Mouse (Mus musculus) mouse trophoblast stem cell (cell line): ENCODE data around the gene Urah.

Experiments used
- in situ Hi-C, 2 experiments: fragments of 300-500 bp; cut with MseI, MboI; formaldehyde crosslinking; loops; 2 replicates in 1 of 2; 3 replicates in 1 of 2; pipeline ENCODE4 v1.15.1; 2025

Gene Urah

DNA sequence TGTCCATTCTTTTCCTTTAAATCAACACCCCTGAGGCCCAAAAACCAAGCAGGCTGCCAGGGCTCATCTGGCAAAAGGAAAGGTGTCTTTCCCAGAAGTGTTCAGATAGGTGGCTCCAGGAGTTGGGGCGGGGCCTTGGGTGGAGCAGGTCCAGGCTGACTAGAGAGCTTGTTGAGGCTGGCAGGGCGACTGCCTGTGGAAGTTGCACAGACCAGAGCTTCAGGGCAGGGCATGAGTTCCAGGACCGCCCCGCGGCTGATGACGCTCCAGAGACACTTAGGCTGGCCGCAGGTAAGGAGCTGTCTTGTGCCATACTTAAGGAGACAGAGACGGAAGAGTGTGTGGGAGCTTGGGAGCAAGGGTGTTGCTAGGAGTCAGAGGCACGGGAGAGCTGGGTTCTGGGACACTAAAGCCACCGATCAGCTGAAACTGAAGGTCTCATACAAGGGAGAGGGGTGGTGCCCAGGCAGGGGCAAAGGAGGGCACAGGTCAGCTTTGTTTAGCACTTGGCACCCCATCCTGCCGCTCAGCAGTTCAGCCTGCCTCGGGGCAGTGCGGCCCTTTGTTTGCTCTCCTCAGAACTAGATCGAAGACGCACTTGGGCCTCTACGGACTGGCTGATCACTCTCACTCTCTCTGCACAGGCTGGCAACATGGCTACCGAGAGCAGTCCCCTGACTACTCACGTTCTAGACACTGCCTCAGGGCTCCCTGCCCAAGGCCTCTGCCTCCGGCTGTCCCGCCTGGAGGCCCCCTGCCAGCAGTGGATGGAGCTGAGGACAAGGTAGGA lies at the start of gene Urah:
Urah (plus strand) TSS at position 51 of the 790 bp plus-strand sequence.
- in situ Hi-C loops: no loop called here

GRCm38 (mm10) chr7:140787406-140788052 lies 47.3 kb upstream of the Urah start, which contains the start of gene Syce1:
TSS of gene Syce1 (minus strand) at chr7:140787852.
- in situ Hi-C loops: no loop called here

DNA sequence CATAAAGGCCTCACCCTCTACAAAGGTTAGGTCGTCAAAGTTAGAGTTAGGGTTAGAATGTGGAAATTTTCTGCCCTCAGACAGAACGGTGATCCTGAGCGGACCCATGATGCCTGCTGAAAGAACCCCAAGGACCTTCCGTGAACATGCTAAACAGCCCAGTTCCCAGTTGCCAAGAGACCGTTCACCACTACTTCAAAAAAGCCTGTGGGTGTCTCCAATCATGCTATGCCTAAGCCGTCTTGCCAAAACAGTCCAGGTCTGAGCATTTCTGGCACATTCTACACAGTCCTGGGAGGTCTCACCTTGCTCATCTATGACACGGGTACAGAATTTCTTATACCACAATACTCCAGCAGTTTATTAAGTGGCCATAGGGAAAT lies 46.8 kb upstream of the Urah start:
- in situ Hi-C loops: no loop called here

GRCm38 (mm10) chr7:140793541-140793940 lies 41.3 kb upstream of the Urah start:
- in situ Hi-C loops: no loop called here

- in situ Hi-C loops: no loop called here
Observed at GRCm38 (mm10) chr7:140797619-140798018, 37.2 kb upstream of the Urah start.

GRCm38 (mm10) chr7:140798212-140798611 lies 36.6 kb upstream of the Urah start:
- in situ Hi-C loops: no loop called here

DNA sequence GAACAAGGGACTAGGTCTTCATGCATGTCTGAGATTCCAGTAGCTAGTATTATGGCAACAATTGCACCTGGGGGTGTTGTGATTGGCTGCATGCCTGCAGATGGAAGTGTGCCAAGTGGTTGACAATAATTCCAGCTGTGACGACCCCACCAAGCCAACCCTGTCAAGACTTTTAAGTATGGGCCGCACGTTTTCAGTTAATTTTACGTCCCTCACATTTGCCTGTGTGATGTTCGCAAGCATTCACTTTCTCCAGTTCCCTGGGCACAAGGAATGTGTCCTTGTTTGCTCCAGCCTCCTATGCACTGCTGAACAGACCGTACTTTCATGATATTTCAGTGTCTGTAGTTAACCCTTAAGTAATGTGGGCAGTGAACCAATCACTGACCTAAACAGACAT lies 32.2 kb upstream of the Urah start:
- in situ Hi-C loops: loop anchor here in 1 of 2 experiments (25.0 kb wide), 1 partner anchor 715 kb away; the partner anchor contains the start of genes Caly and Prap1

GRCm38 (mm10) chr7:140805704-140806103 lies 29.1 kb upstream of the Urah start:
- in situ Hi-C loops: loop anchor here in 1 of 2 experiments (25.0 kb wide), 1 partner anchor 718 kb away; the partner anchor contains the start of genes Caly and Prap1

- in situ Hi-C loops: loop anchor here in 1 of 2 experiments (25.0 kb wide), 1 partner anchor 723 kb away; the partner anchor contains the start of genes Caly and Prap1
Observed at GRCm38 (mm10) chr7:140810496-140810895, 24.3 kb upstream of the Urah start.

GRCm38 (mm10) chr7:140811714-140812113 lies 23.1 kb upstream of the Urah start:
- in situ Hi-C loops: loop anchor here in 1 of 2 experiments (25.0 kb wide), 1 partner anchor 724 kb away; the partner anchor contains the start of genes Caly and Prap1

DNA sequence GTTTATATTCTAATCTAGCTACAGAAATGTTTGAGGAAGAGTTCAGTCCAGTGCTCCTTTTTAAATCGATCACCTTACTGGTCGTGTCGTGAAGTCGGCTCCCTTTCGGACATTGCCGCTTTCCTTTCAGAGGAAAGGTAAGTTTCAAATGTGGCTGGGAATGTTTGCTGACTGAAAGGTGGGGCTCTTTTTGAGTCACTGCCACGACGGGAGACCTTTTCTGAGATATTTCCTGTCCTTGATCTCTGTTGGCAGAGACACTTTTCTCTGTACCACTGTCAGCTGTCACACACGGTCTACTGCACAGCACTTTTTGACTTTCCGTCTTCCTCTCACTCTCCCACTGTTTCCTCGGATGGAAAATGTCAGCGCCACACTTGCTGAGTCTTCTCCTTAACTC lies 22.0 kb upstream of the Urah start:
- in situ Hi-C loops: loop anchor here in 1 of 2 experiments (25.0 kb wide), 1 partner anchor 726 kb away; the partner anchor contains the start of genes Caly and Prap1

- in situ Hi-C loops: loop anchor here in 1 of 2 experiments (25.0 kb wide), 1 partner anchor 733 kb away; the partner anchor contains the start of genes Caly and Prap1
Observed at GRCm38 (mm10) chr7:140820173-140820572, 14.6 kb upstream of the Urah start.

GRCm38 (mm10) chr7:140821305-140821652 lies 13.5 kb upstream of the Urah start:
- in situ Hi-C loops: loop anchor here in 1 of 2 experiments (25.0 kb wide), 1 partner anchor 734 kb away; the partner anchor contains the start of genes Caly and Prap1

- in situ Hi-C loops: loop anchor here in 1 of 2 experiments (25.0 kb wide), 1 partner anchor 734 kb away; the partner anchor contains the start of genes Caly and Prap1
Observed at GRCm38 (mm10) chr7:140821653-140822329, 13.0 kb upstream of the Urah start, which contains the start of gene Zfp941. TSS of gene Zfp941 (minus strand) at chr7:140822178.

DNA sequence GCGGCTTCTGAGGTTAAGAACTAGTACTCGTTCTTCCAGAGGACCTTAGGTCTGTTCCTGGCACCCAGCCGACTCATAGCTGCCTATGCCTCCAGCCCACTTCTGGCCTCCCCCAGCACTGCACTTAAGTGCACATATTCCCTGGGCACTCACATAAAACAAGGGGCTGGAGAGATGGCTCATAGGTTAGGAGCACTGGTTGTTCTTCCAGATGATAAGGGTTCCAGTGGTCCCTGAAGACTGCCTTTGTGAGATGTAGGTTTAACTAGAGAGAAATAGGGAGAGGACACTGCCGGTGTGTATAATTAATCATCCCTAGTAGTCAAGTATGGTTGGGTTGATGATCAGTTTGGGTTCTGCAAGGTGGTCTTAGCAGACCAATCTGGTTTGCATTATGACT lies 12.1 kb upstream of the Urah start:
- in situ Hi-C loops: loop anchor here in 1 of 2 experiments (25.0 kb wide), 1 partner anchor 735 kb away; the partner anchor contains the start of genes Caly and Prap1

DNA sequence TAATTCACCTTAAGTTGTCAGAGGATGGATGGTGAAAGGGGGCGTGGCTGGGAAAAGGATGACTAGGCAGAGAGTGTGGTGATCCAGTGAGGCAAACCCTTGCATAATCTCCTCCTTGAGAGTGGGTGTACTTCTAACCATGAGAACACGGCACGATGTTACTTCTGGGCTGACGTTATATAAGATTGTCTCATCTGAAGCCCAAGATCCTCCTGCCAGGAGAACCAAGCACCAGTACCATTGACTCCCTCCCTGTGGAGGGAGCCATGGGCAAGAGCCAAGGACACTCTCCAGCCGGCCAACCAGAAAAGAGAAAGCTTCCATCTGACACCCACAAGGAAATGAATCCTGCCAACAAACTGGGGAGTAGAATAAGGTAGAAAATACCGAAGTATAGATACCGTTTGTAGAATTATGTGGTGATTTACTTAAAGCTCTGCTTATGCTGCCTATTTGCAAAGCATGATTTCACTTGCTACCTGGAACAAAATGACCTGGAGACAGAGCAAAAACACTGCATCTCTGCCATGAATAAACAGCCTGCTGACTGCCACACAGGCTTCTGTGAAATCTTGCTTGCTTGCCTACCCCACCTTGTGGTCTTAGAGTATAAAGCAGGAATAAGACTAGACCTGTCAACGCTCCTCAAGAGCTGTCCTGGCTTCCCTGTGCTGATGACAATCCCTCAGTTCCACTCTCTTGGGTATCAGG lies 6.5 kb upstream of the Urah start:
- in situ Hi-C loops: no loop called here

- in situ Hi-C loops: no loop called here
Observed at GRCm38 (mm10) chr7:140831447-140831846, 3.4 kb upstream of the Urah start.

DNA sequence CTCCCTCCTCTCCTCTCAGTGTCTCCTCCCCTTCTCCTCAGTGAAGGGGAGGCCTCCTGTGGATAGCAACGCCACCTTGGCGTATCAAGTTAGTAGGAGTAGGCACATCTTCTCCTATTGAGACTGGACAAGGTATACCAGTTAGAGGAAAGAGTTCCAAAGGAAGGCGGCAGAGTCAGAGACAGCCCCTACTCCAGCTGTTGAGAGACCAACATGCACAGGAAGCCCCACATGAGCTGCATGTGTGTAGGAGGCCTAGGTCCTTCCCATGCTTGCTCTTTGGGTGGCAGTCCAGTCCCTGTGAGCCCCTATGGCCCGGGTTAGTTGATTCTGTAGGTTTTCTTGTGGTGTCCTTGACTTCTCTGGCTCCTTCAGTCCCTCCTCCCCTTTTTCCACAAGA lies 1.5 kb upstream of the Urah start:
- in situ Hi-C loops: no loop called here

DNA sequence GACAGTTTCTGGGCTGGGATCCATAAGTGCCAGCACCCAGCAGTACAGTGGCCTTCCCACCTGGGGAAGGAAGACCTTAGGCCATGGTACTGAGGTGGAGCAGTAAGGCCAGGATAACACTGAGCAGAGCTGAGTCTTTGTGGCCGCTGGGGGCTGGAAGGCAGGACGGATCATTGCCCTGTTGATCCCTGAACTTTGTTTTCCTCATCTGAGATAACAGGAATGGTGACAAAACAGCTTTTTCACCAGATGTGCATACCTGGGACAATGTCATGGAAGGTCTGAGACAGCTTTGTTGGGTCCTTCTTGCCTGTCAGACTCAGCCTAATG lies 905 bp downstream of the Urah start:
- in situ Hi-C loops: no loop called here

- in situ Hi-C loops: no loop called here
Observed at GRCm38 (mm10) chr7:140836243-140837115, 1.7 kb downstream of the Urah start.
